Mouse (Mus musculus) olfactory bulb, adult 2 months (tissue): ENCODE measurements around the gene Gm1604a. TPM values are rescaled to one million over a fixed set of nuclear protein-coding genes. Genes with fewer than 3 reads are reported as not detected.
A peak's percentile ranks its signal among the peaks of the same experiment; 100 is the strongest.
"Not testable (repeated sequence)": the region's sequence is repeated elsewhere in the genome, so short reads cannot be mapped to it uniquely, and the experiment has no call there.

Experiments
- H3K27ac ChIP-seq: fragments of 200-500 bp; 2 replicates; pipeline ENCODE4 v1.5.1; 2012; ENCODE audit warnings: low read depth, low read length; ENCODE audit not compliant: insufficient read depth
- H3K4me1 ChIP-seq: fragments of 200-500 bp; 2 replicates; pipeline ENCODE4 v1.6.1; 2012; ENCODE audit warnings: low read length; ENCODE audit not compliant: control insufficient read depth, insufficient read depth
- H3K4me3 ChIP-seq: fragments of 200-500 bp; 2 replicates; pipeline ENCODE4 v1.5.1; 2012; ENCODE audit warnings: mild to moderate bottlenecking, low read depth, low read length, moderate library complexity; ENCODE audit not compliant: insufficient read depth
- WGBS: fragments of 180-500 bp; shearing (Covaris S2); methylation state at CpG from one replicate; pipeline ENCODE4 v1.1.7; 2018; 5-methylcytosine and 5-hydroxymethylcytosine counted together
- polyA plus RNA-seq: library from polyadenylated mRNA; stranded (reverse); fragments of >200 nt; gene quantifications from 2 replicates; pipeline ENCODE4 v1.2.4, GENCODE M21; 2012; ENCODE audit warnings: low replicate concordance; ENCODE audit not compliant: missing spikeins, insufficient read depth, insufficient read length

Gene Gm1604a
- not detected in 2 replicates for polyA plus RNA-seq

DNA sequence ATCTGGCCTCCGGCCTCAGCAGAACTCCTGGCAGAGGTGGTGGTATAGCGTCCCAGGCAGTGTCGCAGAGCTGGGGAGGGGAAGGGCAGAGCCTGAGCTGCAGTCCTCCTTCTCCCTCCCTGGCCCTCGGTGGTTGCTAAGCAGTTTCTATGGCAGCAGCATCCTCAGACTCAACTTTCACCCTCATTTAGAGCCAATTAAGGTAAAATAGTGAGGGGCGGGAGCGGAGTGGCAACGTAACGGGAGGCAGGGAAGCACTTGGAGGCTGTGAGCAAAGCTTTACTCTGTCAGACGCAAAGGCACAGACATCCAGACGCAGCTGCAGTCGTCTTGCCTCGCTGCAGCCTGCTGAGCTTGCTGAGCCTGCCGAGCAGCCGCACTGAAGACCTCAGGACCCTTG is at the start of gene Gm1604a:
Gene Gm1604a, plus strand, starts transcription at position 312 of the 400 bp plus-strand sequence.
- peak within 1 kb of the TSS; percentile 20; the same call in 1 of the 2 replicates for H3K4me3 ChIP-seq
- 0% methylated on average over 8 of the region's 14 CpGs for WGBS
- H3K4me1 ChIP-seq, H3K27ac ChIP-seq: not testable (repeated sequence)

- H3K4me3 ChIP-seq: peak within 1 kb of the TSS; percentile 60
- H3K4me1 ChIP-seq, H3K27ac ChIP-seq: not testable (repeated sequence)
- whole genome bisulfite sequencing: 4% methylated on average over 58 of the region's 68 CpGs
These were observed 46.8 kb upstream of the Gm1604a start, which contains the start of gene Gm49721 for GRCm38 (mm10) chr17:6978287-6979248. Gene Gm49721, plus strand, starts transcription at chr17:6978904.

GRCm38 (mm10) chr17:6979380-6979779 is 46.0 kb upstream of the Gm1604a start:
- H3K4me1 ChIP-seq, H3K27ac ChIP-seq: not testable (repeated sequence)
- 18% methylated on average over 5 of the region's 5 CpGs for WGBS
- H3K4me3 ChIP-seq: peak overlapping the region; percentile 26

- H3K27ac ChIP-seq, H3K4me3 ChIP-seq, H3K4me1 ChIP-seq: not testable (repeated sequence)
- WGBS: 97% methylated on average over 5 of the region's 8 CpGs
These were observed 45.2 kb upstream of the Gm1604a start for GRCm38 (mm10) chr17:6980144-6980543.

GRCm38 (mm10) chr17:6986118-6986517 is 39.2 kb upstream of the Gm1604a start:
- not testable (repeated sequence) for H3K4me1 ChIP-seq, H3K4me3 ChIP-seq, H3K27ac ChIP-seq
- WGBS: 89% methylated on average over 1 of the region's 1 CpGs

GRCm38 (mm10) chr17:6995504-6995903 is 29.9 kb upstream of the Gm1604a start:
- not testable (repeated sequence) for H3K4me3 ChIP-seq, H3K27ac ChIP-seq, H3K4me1 ChIP-seq
- no CpG with 5 or more reads among the region's 6 CpGs for WGBS

DNA sequence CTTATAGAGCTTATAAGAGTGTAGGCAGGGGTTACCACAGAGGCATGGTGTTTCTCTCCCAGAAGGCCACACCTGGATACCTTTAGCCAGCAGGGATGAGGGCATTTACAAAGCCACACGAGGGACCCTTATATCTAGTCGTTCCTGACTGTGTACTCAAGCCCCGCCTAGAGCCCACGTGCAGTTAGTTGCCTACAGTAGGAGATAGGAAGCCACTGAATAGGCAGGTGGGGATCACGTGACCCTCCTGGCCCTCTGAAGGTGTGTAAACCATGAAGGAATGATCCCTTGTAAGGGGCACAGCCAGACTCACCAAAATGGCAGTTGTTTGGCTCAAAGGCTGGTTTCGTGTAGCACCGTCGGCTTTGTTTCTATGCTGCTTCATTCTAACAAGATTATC is 28.5 kb upstream of the Gm1604a start:
- WGBS: 92% methylated on average over 8 of the region's 8 CpGs
- H3K27ac ChIP-seq, H3K4me1 ChIP-seq, H3K4me3 ChIP-seq: not testable (repeated sequence)

DNA sequence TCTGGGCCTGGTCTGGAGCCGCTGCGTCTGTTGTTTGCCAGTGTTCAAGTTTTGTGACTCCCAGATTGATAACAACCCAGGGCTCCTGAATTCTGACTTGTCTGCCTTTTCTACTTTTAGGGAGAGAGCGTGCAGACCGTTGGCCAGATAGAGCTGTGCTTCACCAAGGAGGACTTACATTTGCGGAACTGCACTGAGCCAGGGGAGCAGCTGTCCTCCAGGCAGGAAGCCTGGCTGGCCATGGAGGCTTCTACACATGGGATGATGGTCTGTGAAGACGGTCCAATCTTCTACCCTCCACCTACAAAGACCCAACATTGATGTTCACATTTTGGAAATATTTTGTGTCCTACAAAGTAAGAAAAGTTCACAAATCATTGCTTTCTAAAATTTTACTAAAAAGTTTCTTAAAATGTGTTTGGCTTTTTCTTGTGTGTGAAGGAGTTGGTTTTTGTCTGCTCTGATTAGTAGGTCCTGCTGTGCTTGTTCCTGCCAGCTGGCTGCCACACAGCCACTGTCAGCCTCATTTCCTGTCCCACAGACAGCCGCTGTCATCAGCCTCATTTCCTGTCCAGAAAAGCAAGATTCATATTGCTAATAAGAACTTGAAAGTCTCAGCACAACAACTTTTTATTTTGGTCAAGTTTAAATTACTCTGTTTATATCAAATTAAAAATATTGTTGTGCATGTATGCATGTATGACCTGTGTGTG is 27.4 kb upstream of the Gm1604a start:
- 75% methylated on average over 1 of the region's 7 CpGs for WGBS
- not testable (repeated sequence) for H3K4me1 ChIP-seq, H3K4me3 ChIP-seq, H3K27ac ChIP-seq

DNA sequence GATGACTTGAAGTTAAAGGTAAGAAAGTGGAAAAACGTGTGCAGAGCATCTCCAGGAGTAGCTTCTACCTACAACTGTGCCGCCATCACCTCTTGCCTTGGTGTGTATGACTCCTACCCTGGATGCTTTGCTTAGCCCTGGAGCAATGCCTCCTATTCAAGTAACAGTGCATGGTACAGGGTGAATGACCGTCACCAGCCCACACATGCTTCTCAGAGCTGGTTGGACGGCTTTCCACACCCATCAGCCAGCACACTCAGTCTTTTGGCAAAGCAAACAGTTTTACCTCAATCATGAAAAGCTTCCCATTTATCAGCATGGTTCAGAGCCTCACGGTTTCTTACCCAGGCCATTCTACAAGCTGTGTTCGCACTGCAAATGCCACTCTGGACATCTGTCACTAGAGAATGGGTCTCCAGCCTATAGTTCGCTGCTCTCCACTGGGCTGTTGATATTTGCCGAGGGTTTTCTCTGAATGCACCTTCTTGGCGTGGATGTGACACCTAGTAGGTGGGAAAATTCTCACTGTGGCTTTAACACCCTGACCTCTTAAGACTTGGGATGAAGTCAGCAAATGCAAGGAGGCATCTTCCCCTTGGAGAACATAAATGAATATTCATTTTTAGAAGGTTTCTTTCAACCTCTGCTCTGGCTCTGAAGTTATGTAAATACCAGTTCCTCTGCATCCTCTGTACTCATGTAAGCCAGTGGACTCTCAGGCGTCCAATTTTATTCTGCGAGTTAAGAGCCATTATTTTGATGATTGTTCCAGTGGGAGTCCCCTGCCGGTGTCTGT is 23.4 kb upstream of the Gm1604a start:
- 79% methylated on average over 9 of the region's 12 CpGs for WGBS

GRCm38 (mm10) chr17:7003392-7003791 is 22.0 kb upstream of the Gm1604a start:
- H3K27ac ChIP-seq, H3K4me3 ChIP-seq, H3K4me1 ChIP-seq: not testable (repeated sequence)
- no CpG with 5 or more reads among the region's 3 CpGs for WGBS

More for the DNA sequence above, 23.4 kb upstream of the Gm1604a start:
- not testable (repeated sequence) for H3K27ac ChIP-seq, H3K4me1 ChIP-seq, H3K4me3 ChIP-seq

GRCm38 (mm10) chr17:7005646-7006045 is 19.7 kb upstream of the Gm1604a start:
- H3K4me3 ChIP-seq: not testable (repeated sequence)
- 61% methylated on average over 3 of the region's 4 CpGs for WGBS

DNA sequence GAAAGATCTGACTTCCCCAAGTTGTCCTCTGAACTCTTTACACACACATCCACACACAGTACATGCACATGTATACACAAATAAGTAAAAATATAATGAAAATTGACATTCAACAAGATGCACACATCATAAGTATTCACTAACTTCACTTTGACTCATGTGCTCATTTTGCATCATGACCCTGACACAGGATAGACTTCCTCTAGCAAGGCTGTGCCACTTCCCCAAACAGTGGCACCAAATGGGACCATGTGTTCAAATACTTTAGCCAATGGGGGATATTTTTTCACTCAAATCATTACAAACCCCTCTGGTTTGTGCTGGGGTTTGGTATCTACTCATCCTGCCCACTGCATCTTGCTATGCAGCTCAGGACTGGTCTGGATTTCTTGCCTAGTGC is 16.5 kb upstream of the Gm1604a start:
- H3K27ac ChIP-seq, H3K4me1 ChIP-seq, H3K4me3 ChIP-seq: not testable (repeated sequence)

More at GRCm38 (mm10) chr17:7005646-7006045, 19.7 kb upstream of the Gm1604a start:
- H3K4me1 ChIP-seq, H3K27ac ChIP-seq: not testable (repeated sequence)

DNA sequence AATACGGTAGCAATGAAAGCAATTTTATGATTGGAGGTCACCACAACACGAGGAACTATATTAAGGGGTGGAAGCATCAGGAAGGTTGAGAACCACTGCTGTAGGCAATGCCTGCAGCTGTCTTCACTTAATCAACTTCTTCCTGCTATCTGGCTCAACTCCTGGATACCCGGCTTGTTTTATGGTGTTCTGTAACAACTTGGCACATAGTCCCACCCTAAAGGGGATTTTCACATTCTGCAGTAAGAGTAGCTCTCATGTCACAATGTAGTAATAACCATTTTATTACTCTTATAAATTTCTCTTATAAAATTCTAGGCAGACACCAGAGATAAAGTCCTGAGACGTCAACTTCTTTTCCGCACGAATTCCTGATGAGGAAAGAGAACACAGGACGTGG is 15.9 kb upstream of the Gm1604a start:
- H3K4me3 ChIP-seq, H3K27ac ChIP-seq, H3K4me1 ChIP-seq: not testable (repeated sequence)
- whole genome bisulfite sequencing: no CpG with 5 or more reads among the region's 7 CpGs

- not testable (repeated sequence) for H3K4me1 ChIP-seq, H3K27ac ChIP-seq, H3K4me3 ChIP-seq
- WGBS: 74% methylated on average over 4 of the region's 9 CpGs
These were observed 15.5 kb upstream of the Gm1604a start for GRCm38 (mm10) chr17:7009901-7010300.
